Mouse (Mus musculus): ENCODE results near the gene Pold3. TPM values are rescaled to one million over a fixed set of nuclear protein-coding genes. Genes with fewer than 3 reads are reported as not detected.
A peak's percentile ranks its signal among the peaks of the same experiment; 100 is the strongest.
"Not testable (repeated sequence)": the region's sequence is repeated elsewhere in the genome, so short reads cannot be mapped to it uniquely, and the experiment has no call there.

Pold3 gene
- polyA plus RNA-seq, 1 experiment from 2014 or later = 53.2 TPM

DNA sequence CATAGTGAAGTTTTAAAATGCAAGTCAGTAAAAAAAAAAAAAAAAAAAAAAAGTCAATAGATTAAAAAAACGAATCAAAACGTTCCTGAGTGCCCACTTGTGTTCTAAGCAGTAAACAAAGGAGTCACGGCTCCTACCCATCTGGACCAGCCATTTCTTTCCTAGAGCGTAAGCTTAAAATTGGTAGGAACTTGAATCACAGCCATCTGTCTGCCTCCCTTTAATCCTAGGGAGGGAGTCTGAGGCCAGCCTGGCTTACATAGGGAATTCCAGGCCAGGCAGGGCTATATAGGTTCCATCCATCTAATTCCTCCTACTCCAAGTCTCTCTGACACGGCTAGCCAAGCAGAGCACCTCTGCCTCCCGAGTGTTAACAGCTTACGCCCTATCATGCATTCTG lies 7.5 kb downstream of the Pold3 start:
- DNase-seq (ENCODE audit: low spot score) = no peak

DNA sequence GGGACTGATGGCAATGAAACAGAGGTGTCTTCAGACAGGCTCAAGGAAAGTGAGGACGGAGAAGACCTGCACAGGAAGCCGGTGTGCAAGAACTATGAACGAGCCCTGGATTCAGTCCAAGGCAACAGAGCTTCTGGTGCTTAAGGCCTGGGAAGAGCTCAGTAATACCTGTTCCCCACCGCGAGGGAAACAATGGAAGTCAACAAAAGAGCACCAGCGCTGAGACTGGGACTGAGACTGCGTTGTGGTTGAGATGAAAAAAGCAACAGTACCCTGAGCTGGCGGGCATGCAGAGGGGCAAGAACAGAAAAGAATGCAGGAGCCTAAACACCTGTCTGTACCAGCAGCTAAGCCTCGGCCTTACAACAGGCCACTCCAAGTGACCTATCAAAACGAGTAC lies 9.9 kb downstream of the Pold3 start:
- no peak for DNase-seq (ENCODE audit: low spot score)

- peak; percentile 35 for DNase-seq (ENCODE audit: low spot score)
Measured at GRCm38 (mm10) chr7:100108341-100108740, 13.0 kb downstream of the Pold3 start.

DNA sequence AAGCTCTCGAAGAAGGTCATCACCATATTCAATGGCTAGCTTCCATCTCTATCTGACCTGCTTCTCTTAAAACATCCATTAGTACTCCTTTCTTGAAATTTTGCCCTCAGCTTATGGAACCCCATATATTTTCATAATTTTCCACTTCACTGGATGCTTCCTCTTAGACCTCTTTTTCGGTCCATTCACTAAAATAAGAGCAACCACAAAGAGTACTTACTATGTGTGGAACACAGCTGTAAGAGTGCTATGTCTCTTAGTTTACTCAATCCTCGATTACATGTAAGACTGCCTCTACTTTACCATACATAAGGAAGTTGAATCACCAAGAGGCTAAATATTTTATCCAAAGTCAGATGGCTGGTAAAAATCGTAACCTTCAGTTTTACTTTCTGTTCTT lies 16.7 kb downstream of the Pold3 start:
- no peak for DNase-seq (ENCODE audit: low spot score)

- DNase-seq (ENCODE audit: low spot score) = no peak
Measured at GRCm38 (mm10) chr7:100100031-100100595, 21.3 kb downstream of the Pold3 start.

DNA sequence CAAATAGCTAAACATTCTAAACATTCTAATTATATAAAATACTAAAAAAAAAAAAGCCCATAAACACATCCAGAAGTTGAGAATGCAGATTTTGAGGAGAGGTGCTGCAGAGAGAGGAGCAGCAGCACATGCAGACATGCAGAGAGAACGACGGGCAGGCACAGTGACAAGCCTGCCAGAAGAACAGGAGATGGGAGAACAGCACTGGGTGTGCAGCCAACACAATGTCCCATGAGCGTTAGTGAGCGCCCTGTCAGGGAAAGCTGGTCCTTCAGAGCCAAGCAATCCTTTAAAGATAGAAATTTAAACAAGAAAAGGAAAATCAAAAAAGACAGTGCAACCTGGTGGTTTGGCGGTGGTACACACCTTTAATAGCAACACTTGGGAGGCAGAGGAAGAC lies 34.5 kb downstream of the Pold3 start:
- DNase-seq (ENCODE audit: low spot score) = no peak

- no peak for DNase-seq (ENCODE audit: low spot score)
Measured at GRCm38 (mm10) chr7:100086159-100086755, 35.1 kb downstream of the Pold3 start.

- no peak for DNase-seq (ENCODE audit: low spot score)
Measured at GRCm38 (mm10) chr7:100083812-100084211, 37.6 kb downstream of the Pold3 start.

GRCm38 (mm10) chr7:100082836-100083235 lies 38.5 kb downstream of the Pold3 start:
- DNase-seq (ENCODE audit: low spot score) = no peak

DNA sequence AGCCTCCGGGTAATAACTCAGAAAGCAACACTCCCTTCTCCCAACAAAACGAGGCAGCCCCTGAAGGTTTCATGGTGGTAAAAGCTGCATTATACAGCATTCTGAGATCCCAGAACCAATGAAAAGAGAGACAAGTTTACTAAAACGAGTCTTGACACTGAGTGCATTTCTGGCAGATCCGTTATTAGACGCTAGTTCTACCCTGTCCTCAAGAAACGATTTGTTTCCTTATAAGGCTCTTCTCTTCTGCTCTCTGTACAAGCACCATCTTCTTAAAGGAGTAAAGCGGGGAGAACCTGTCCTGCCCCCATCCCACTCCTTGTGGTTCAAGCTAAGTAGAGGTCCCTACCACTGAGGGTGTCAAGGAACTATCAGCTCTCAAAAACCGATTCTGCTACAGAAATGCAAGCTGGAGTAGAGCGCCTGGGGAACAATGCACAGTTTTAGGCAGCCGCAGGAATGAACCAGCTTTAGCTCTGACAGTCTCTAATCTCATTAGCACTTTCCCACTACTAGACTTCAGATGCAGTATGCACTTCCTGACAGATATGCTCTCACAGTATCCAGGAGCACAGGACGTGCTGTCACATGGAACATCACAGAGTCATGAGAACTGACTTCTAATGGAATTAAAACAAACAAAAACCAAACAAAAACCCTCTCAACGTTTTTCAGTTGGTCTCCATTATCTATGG lies 41.1 kb downstream of the Pold3 start:
- no peak for DNase-seq (ENCODE audit: low spot score)

- DNase-seq (ENCODE audit: low spot score) = no peak
Measured at GRCm38 (mm10) chr7:100077071-100077470, 44.3 kb downstream of the Pold3 start.

- DNase-seq (ENCODE audit: low spot score) = no peak
Measured at GRCm38 (mm10) chr7:100076296-100076695, 45.1 kb downstream of the Pold3 start.

DNA sequence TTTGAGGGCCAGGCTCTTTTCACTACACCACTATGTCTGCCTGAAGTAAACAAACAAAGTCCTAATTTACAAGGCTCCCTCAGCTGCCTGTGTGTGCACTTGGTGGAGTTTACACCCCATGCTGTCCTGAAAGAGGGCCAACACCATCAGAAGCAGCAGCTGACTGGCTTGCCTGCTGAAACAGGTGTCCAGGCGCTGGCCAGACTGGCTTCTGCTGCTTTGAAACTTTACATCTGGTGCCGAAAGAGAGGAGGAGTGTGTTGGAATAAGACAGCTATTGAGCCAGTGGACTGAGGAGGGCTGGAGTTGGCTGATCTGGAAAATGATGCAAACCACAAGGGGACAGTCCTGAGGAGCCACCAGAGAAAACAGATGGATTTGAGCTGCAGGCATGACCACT lies 47.4 kb downstream of the Pold3 start:
- DNase-seq (ENCODE audit: low spot score) = no peak

DNA sequence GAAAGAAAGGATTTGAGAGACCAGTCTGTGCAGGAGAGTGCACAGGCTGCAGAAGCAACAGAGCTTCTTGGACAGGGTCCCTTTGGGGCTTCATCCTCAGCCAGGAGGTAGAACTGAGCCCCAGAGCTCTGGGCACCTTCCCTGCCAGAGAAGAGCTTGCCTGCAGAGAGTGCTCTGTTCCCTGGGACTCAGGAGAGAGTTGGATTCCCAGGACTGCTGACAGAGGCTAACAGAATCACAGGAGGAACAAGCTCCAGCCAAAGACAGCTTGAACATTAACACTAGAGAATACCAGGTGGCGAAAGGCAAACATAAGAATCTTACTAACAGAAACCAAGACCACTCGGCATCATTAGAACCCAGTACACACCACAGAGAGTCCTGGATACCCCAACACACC lies 68.4 kb downstream of the Pold3 start:
- not testable (repeated sequence) for DNase-seq (ENCODE audit: low spot score)

GRCm38 (mm10) chr7:100051904-100052303 lies 69.5 kb downstream of the Pold3 start:
- no peak for DNase-seq (ENCODE audit: low spot score)

GRCm38 (mm10) chr7:100046486-100046885 lies 74.9 kb downstream of the Pold3 start:
- DNase-seq (ENCODE audit: low spot score) = no peak

DNA sequence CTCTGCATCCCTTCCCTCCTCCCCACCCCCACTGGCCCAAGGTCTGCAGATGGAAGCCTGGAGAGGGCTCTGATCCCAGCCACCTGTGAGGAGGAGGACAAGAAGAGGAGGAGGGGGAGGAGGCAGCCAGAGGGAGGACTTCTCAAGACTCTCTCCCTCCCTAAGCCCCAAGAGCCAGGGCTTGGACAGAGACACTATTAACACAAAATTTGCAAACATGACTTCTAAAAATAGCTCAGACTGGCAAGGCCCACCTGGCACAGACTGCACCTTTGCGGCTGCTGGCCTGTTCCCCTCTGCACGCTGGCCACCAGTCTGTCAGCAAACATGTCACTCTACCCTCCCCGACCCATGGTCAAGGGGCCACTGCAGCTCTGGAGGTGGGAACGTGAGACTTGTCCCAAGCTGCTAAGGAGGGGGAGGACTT lies 77.7 kb downstream of the Pold3 start:
- no peak for DNase-seq (ENCODE audit: low spot score)

DNA sequence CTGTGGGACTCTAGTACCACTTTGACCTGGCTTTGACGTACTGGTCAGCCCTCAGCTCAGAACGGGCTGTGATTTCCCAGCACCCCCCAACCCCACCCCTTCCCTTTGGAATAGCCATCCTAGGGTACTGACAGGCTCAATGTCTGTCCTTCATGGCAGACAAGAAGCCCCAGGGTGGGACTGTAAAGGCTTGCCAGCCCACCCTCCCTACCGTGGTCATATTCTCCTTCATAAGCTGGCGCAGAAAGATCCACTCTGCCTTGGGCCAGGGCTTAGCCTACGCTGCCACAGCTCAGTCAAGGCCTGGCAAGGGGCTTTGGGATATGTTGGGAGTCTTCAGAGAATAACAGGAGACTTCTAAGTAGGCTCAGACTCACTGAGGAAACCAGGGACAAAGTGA lies 78.3 kb downstream of the Pold3 start:
- no peak for DNase-seq (ENCODE audit: low spot score)

GRCm38 (mm10) chr7:100042120-100042519 lies 79.2 kb downstream of the Pold3 start:
- DNase-seq (ENCODE audit: low spot score) = no peak

DNA sequence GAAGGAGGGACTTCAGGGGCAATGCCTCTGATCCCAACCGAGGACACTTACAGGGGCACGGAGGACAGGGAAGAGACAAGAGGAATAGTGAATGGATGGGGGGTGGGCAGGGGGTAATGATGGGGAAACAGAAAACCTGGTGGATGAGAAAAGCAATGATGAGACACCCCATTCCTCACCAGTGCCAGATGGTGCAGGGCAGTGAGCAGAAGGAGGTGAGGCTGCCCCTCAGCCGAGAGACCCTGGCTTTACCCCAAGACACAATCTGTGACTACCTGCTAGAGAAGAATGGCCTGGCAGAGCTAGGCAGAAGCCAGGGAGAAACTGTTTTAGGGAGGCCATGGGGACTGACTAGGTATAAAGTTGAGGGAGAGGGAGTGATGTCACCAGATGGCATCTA lies 84.9 kb downstream of the Pold3 start:
- DNase-seq (ENCODE audit: low spot score) = no peak

DNA sequence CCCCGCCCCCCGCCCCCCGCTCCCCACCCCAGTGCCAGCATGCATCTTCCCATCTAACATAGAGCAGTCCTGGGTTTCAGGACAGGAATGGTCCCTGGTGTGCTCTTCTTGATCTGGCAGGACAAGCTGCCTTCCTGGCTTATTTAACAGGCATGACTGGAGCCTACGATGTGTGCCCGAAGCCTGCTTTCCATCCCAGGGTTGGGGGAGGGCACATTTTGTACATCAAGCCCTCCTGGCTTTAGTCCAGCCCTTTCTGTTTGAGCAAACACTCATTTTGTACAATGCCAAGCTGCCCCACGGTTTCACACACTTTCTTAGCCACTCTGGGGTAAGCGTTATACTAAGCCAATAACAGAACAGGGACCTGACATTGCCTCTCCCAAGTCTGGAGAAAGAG lies 85.3 kb downstream of the Pold3 start:
- DNase-seq (ENCODE audit: low spot score) = no peak

- no peak for DNase-seq (ENCODE audit: low spot score)
Measured at GRCm38 (mm10) chr7:100034815-100035463, 86.4 kb downstream of the Pold3 start.
